Mouse (Mus musculus): Measurements from ENCODE around the gene Agr2. TPM values are rescaled to one million over a fixed set of nuclear protein-coding genes. Genes with fewer than 3 reads are reported as not detected.

Agr2 gene
- polyA plus RNA-seq, 1 experiment, result not detected

- Histone ChIP-seq H3K4me1 (ENCODE audit: control insufficient read depth, insufficient read depth, low read length) (no peaks in the 10 kb centered on the region), H3K27ac (ENCODE audit: insufficient read depth, low read depth, low read length) (no peak overlapping the region), H3K4me3 (ENCODE audit: insufficient read depth, low read length) (no peak overlapping the region)
- TF ChIP-seq POLR2A (IDR thresholded peaks at IDR 0.05; ENCODE audit: borderline replicate concordance, low read depth, low read length), result no peak
- TF ChIP-seq CTCF (IDR thresholded peaks at IDR 0.05; ENCODE audit: low read depth, low read length), result no peak
These were observed 27.4 kb downstream of the Agr2 start for GRCm38 (mm10) chr12:36020081-36020480.

- Histone ChIP-seq H3K4me1 (ENCODE audit: control insufficient read depth, insufficient read depth, low read length) (no peaks in the 10 kb centered on the region), H3K27ac (ENCODE audit: insufficient read depth, low read depth, low read length) (no peak overlapping the region), H3K4me3 (ENCODE audit: insufficient read depth, low read length) (no peak overlapping the region)
- TF ChIP-seq CTCF (IDR thresholded peaks at IDR 0.05; ENCODE audit: low read depth, low read length) (no peak), POLR2A (IDR thresholded peaks at IDR 0.05; ENCODE audit: borderline replicate concordance, low read depth, low read length) (no peak)
These were observed 28.0 kb downstream of the Agr2 start for GRCm38 (mm10) chr12:36020710-36021109.

DNA sequence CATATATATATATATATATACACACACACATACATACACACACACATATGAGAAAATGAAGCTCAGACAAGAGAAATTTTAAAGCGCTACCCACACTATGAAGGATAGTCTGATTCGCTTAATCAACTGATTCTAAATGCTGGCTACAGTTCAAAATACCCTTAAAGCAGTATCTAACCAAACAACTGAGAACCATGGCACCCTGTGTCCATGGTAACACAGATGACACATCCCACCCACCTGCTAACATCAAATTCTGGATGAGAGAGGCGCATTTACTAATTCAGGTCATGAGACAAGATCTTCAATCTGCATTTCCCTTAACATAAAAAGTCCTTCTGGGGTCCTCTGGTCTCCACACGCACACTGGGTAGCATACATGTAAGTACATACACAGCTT is 33.4 kb downstream of the Agr2 start:
- no peak overlapping the region for H3K27ac ChIP-seq (ENCODE audit: insufficient read depth, low read depth, low read length)
- peaks cover 9% of the 10 kb centered on the region for H3K4me1 ChIP-seq (ENCODE audit: control insufficient read depth, insufficient read depth, low read length)
- H3K4me3 ChIP-seq (ENCODE audit: insufficient read depth, low read length), result no peak overlapping the region
- TF ChIP-seq POLR2A (IDR thresholded peaks at IDR 0.05; ENCODE audit: borderline replicate concordance, low read depth, low read length) (no peak), CTCF (IDR thresholded peaks at IDR 0.05; ENCODE audit: low read depth, low read length) (no peak)

DNA sequence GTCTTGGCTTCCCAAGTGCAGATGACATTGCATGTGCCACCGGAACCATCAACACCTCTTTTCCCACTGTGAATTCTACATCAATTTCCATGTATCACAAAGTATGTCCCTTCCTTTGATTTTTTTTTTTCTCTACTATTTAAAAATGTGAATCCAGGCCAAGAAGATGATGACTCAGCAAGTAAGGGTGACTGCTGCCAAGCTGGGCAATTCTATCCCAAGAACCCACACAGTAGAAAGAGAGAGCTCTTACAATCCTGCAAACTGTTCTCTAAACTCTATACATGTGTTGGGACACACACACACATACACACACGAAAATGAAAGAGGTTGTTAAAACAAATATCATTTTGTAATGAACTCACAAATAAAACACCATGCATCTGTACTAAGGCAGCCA is 34.5 kb downstream of the Agr2 start:
- Histone ChIP-seq H3K27ac (ENCODE audit: insufficient read depth, low read depth, low read length) (no peak overlapping the region), H3K4me3 (ENCODE audit: insufficient read depth, low read length) (no peak overlapping the region), H3K4me1 (ENCODE audit: control insufficient read depth, insufficient read depth, low read length) (peaks cover 9% of the 10 kb centered on the region)
- TF ChIP-seq POLR2A (IDR thresholded peaks at IDR 0.05; ENCODE audit: borderline replicate concordance, low read depth, low read length), result no peak
- TF ChIP-seq CTCF (IDR thresholded peaks at IDR 0.05; ENCODE audit: low read depth, low read length), result no peak

- H3K4me3 ChIP-seq (ENCODE audit: insufficient read depth, low read length), result 0 out of 2 replicates have a peak overlapping the region, but pooled peaks have one; percentile 27
- H3K27ac ChIP-seq (ENCODE audit: insufficient read depth, low read depth, low read length), result peak overlapping the region; percentile 35; the same call in 1 of the 2 replicates
These were observed 36.4 kb downstream of the Agr2 start for GRCm38 (mm10) chr12:36028968-36029645.

DNA sequence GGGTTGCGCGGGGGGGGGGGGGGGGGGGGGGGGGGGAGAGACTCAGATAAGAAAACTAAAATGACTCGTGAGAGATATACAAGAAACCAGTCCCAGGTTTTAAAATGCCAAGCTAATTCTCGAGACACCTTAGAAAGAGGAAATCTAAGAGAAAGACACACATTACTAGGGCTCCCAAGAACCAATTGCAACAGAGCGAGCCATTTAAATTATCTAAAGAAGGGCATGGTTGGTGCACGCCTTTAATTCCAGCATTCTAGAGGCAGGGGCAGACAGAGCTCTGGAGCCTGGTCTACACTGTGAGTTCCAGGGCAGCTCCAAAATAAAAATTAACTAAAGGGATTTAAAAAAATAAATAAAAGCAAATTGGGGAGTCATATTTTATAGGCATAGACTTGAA is 37.0 kb downstream of the Agr2 start:
- TF ChIP-seq CTCF (IDR thresholded peaks at IDR 0.05; ENCODE audit: low read depth, low read length) (no peak), POLR2A (IDR thresholded peaks at IDR 0.05; ENCODE audit: borderline replicate concordance, low read depth, low read length) (no peak)
- Histone ChIP-seq H3K4me1 (ENCODE audit: control insufficient read depth, insufficient read depth, low read length) (peaks cover 13% of the 10 kb centered on the region), H3K4me3 (ENCODE audit: insufficient read depth, low read length) (0 out of 2 replicates have a peak overlapping the region, but pooled peaks have one; percentile 27), H3K27ac (ENCODE audit: insufficient read depth, low read depth, low read length) (peak overlapping the region; percentile 35; the same call in 1 of the 2 replicates)

More at GRCm38 (mm10) chr12:36028968-36029645, 36.4 kb downstream of the Agr2 start:
- TF ChIP-seq POLR2A (IDR thresholded peaks at IDR 0.05; ENCODE audit: borderline replicate concordance, low read depth, low read length), result no peak
- no peak for TF ChIP-seq CTCF (IDR thresholded peaks at IDR 0.05; ENCODE audit: low read depth, low read length)
- H3K4me1 ChIP-seq (ENCODE audit: control insufficient read depth, insufficient read depth, low read length), result peaks cover 13% of the 10 kb centered on the region

DNA sequence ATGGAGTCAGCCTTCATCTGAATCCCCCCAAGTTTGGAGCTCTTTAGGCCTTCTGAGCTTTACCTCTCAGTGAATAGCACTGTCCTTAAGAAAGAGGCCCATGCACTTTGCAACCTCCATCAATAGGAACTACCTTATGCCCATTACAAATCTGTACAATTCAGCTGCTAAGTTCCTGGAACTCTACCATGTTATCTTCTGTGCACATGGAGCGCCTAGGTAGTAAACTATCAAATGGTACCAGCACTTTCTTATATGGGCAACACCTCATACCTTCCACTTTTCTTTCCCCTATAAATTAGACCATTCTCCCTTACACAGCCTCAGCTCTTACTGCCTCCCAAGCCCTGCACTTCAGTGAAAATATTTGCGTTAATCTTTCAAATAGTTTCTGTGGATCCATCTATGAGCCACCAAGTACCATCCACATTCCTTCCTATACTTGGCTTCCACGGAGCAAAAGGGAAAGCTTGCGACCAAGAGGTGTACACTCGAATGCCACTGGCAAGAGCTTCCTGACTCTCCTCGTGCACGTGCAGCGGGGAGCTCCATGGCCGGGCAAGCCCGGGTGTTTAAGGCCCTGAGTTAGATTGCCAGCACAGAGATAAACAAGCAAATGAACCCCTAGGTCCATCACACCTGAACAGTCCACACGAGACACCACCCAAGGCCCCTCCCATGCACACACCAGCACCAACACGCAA is 38.1 kb downstream of the Agr2 start:
- no peak overlapping the region for H3K27ac ChIP-seq (ENCODE audit: insufficient read depth, low read depth, low read length)
- H3K4me1 ChIP-seq (ENCODE audit: control insufficient read depth, insufficient read depth, low read length), result peaks cover 13% of the 10 kb centered on the region
- no peak overlapping the region for H3K4me3 ChIP-seq (ENCODE audit: insufficient read depth, low read length)
- TF ChIP-seq CTCF (IDR thresholded peaks at IDR 0.05; ENCODE audit: low read depth, low read length) (no peak), POLR2A (IDR thresholded peaks at IDR 0.05; ENCODE audit: borderline replicate concordance, low read depth, low read length) (no peak)

DNA sequence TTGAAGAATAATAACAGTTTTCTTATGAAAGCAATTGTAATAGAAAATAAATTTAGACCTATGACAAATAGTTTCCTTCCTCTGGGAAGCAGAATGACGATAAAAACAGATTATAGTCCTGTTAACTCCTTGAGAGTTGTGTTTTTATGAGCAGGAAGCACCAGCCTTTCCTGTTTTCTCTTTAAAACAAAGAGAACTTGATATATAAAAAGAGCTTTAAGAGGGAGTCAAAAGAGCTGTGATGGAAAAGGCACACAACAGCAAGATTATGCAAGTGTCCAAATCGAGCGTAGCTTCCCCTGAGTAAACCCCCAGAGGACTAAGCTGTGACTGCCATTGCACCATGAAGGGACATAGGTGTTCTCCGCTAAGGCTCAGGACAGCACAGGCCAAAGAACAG is 39.7 kb downstream of the Agr2 start:
- TF ChIP-seq POLR2A (IDR thresholded peaks at IDR 0.05; ENCODE audit: borderline replicate concordance, low read depth, low read length) (no peak), CTCF (IDR thresholded peaks at IDR 0.05; ENCODE audit: low read depth, low read length) (no peak)
- Histone ChIP-seq H3K27ac (ENCODE audit: insufficient read depth, low read depth, low read length) (peak overlapping the region; percentile 46), H3K4me3 (ENCODE audit: insufficient read depth, low read length) (no peak overlapping the region), H3K4me1 (ENCODE audit: control insufficient read depth, insufficient read depth, low read length) (peaks cover 25% of the 10 kb centered on the region)

DNA sequence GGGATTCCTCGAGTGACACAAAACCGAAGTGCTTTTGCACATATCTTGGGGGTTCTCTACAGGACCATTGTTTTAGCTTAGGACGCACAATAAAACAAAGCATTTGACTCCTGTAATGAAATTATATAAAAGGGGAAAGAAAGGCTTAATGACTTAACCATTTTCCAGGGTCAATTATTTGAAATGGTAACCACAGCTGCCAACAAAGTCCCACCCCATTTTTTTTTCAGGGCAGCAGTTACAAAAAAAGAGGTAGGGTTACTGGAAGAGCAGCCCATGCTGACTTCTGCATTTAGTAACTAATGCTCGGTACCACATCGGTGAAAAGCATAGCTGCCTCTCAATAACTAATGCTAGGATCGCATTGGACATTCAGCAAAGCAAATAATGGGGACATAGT is 42.8 kb downstream of the Agr2 start:
- Histone ChIP-seq H3K4me3 (ENCODE audit: insufficient read depth, low read length) (no peak overlapping the region), H3K27ac (ENCODE audit: insufficient read depth, low read depth, low read length) (no peak overlapping the region), H3K4me1 (ENCODE audit: control insufficient read depth, insufficient read depth, low read length) (peaks cover 23% of the 10 kb centered on the region)
- TF ChIP-seq POLR2A (IDR thresholded peaks at IDR 0.05; ENCODE audit: borderline replicate concordance, low read depth, low read length), result no peak
- no peak for TF ChIP-seq CTCF (IDR thresholded peaks at IDR 0.05; ENCODE audit: low read depth, low read length)

GRCm38 (mm10) chr12:36036121-36036520 is 43.4 kb downstream of the Agr2 start:
- Histone ChIP-seq H3K4me3 (ENCODE audit: insufficient read depth, low read length) (no peak overlapping the region), H3K4me1 (ENCODE audit: control insufficient read depth, insufficient read depth, low read length) (peaks cover 29% of the 10 kb centered on the region), H3K27ac (ENCODE audit: insufficient read depth, low read depth, low read length) (no peak overlapping the region)
- TF ChIP-seq CTCF (IDR thresholded peaks at IDR 0.05; ENCODE audit: low read depth, low read length), result no peak
- TF ChIP-seq POLR2A (IDR thresholded peaks at IDR 0.05; ENCODE audit: borderline replicate concordance, low read depth, low read length), result no peak

Data from bone marrow macrophage, adult 2 months (primary cell).